Mouse (Mus musculus) thymus, adult 2 months (tissue): ENCODE measurements around the gene Bcl11a. TPM values are rescaled to one million over a fixed set of nuclear protein-coding genes. Genes with fewer than 3 reads are reported as not detected.

Source experiments
- DNase-seq: peaks from one replicate; pipeline ENCODE4 v3.0.0; 2021
- H3K27ac ChIP-seq: fragments of 200-500 bp; 2 replicates; pipeline ENCODE4 v1.5.1; 2012; ENCODE audit warnings: low read length, control low read depth; ENCODE audit not compliant: control insufficient read depth, insufficient read depth
- H3K27me3 ChIP-seq: fragments of 200-500 bp; 2 replicates; pipeline ENCODE4 v1.6.1; 2012; ENCODE audit warnings: mild to moderate bottlenecking, low read length, moderate library complexity, mixed read lengths; ENCODE audit not compliant: control insufficient read depth, insufficient read depth
- H3K36me3 ChIP-seq: fragments of 200-500 bp; 2 replicates; pipeline ENCODE4 v1.6.1; 2012; ENCODE audit warnings: mild to moderate bottlenecking, low read length, moderate library complexity; ENCODE audit not compliant: control insufficient read depth, insufficient read depth
- H3K4me1 ChIP-seq: fragments of 200-500 bp; replicated peaks from 2 replicates; pipeline ENCODE4 v1.6.1; 2012; ENCODE audit warnings: low read length; ENCODE audit not compliant: control insufficient read depth, insufficient read depth
- H3K4me3 ChIP-seq: fragments of 200-500 bp; 2 replicates; pipeline ENCODE4 v1.5.1; 2012; ENCODE audit warnings: mild to moderate bottlenecking, low read length, control low read depth, moderate library complexity; ENCODE audit not compliant: control insufficient read depth, insufficient read depth
- CTCF ChIP-seq: fragments of 200-500 bp; IDR thresholded peaks from 2 replicates; pipeline ENCODE4 v1.5.1; 2012; ENCODE audit warnings: mild to moderate bottlenecking, control low read depth, low read length, moderate library complexity, borderline replicate concordance; ENCODE audit not compliant: control insufficient read depth, poor library complexity, insufficient read depth; ENCODE audit errors: extremely low read depth
- POLR2A ChIP-seq: fragments of 200-500 bp; IDR thresholded peaks from 2 replicates; pipeline ENCODE4 v1.6.1; 2012; ENCODE audit warnings: mild to moderate bottlenecking, low read length, control low read depth, moderate library complexity; ENCODE audit not compliant: control insufficient read depth, poor library complexity, insufficient read depth; ENCODE audit errors: extremely low read depth
- WGBS: fragments of 180-500 bp; shearing (Covaris S2); methylation state at CpG from one replicate; pipeline ENCODE4 v1.1.7; 2018; 5-methylcytosine and 5-hydroxymethylcytosine counted together
- polyA plus RNA-seq: library from polyadenylated mRNA; depleted of rRNA; stranded (reverse); fragments of >200 nt; gene quantifications from 2 replicates; pipeline ENCODE4 v1.2.3, GENCODE M21; 2012

Bcl11a gene
- polyA plus RNA-seq, 1 experiment = 2.7 TPM

DNA sequence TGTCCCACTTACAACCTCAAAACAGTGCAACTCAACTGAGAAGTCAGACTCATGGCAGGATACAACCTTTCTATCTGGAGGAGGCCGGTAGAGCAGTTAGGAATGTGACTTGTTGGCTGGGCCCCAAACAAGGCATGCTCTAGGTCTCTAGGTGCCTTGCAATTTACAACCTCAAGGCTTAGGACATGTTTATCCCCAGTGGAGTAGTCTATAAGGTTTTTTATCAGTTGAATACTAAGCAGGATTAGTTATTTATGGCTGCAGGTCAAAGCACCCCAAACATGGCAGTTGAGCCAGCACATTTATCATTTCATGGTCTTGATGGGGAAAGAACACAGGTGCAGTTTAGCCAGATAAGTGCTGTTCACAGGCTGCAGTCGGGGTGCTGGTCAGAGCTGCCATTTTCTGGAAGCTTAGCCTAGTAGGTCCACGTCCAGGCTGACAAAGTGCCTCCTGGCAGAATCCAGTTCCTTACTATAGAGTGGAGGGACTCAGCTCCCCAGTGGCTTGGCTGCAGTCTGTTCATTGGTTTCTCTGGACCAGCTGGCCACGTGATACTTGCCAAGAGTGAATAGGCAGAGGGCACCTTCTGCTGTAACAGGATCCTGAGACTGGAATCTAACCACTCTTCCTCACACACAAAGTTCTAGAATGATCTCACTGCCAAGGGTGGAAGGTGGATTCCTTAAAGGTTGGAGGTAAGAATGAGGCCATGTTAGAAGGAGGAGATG lies 118.8 kb downstream of the Bcl11a start:
- H3K36me3 ChIP-seq = no peaks in the 10 kb centered on the region
- H3K27me3 ChIP-seq = no peaks in the 10 kb centered on the region
- H3K4me3 ChIP-seq = no peak overlapping the region
- H3K4me1 ChIP-seq = no peaks in the 10 kb centered on the region
- H3K27ac ChIP-seq = no peak overlapping the region
- no peak for TF ChIP-seq POLR2A
- 88% methylated on average over 4 of the region's 4 CpGs for WGBS
- no peak for DNase-seq

GRCm38 (mm10) chr11:24197424-24197823 lies 119.6 kb downstream of the Bcl11a start:
- H3K36me3 ChIP-seq = no peaks in the 10 kb centered on the region
- H3K4me3 ChIP-seq = no peak overlapping the region
- 94% methylated on average over 1 of the region's 1 CpGs for WGBS
- no peaks in the 10 kb centered on the region for H3K4me1 ChIP-seq
- no peak for DNase-seq
- H3K27ac ChIP-seq = no peak overlapping the region
- TF ChIP-seq POLR2A = no peak
- no peak for TF ChIP-seq CTCF
- no peaks in the 10 kb centered on the region for H3K27me3 ChIP-seq

DNA sequence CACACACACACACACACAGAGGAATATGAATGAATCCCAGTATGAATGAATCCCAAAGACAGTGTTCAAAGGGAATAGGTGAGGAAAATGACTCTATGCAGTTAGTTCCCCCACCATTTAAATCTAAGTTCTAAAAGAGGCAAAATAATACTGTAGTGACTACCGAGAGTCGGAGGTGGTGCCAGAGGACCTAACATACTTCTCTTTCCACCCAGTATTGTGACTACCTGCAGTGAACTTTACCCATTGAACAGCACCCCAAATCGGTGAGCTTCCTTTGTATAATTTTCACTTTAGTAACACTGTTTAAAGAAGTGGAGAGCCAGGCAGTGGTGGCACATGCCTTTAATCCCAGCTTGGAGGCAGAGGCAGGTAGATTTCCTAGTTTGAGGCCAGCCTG lies 121.7 kb downstream of the Bcl11a start:
- no peak overlapping the region for H3K4me3 ChIP-seq
- DNase-seq = no peak
- no peaks in the 10 kb centered on the region for H3K27me3 ChIP-seq
- no peaks in the 10 kb centered on the region for H3K4me1 ChIP-seq
- WGBS = 52% methylated on average over 3 of the region's 3 CpGs
- TF ChIP-seq POLR2A (no peak), CTCF (no peak)
- no peaks in the 10 kb centered on the region for H3K36me3 ChIP-seq
- H3K27ac ChIP-seq = no peak overlapping the region

DNA sequence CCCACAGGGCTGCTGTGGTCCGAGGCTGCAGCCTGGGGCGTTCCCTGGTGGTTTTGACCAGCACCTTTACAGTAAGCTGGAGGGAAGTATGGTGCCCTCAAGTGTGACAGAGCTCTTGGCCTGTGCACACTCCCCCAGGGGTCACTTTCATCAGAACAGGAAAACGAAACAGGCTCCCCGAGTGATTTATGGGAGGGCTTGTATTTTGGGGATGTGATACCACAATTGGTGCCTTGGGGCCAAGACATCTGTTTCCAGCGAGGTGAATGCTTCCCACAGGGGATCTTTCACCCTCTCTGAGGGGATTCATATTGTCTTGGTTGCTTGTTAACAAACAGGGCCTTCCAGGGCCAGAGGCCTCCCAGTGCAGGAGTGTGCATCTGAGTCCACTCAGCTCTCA lies 122.5 kb downstream of the Bcl11a start:
- no peak overlapping the region for H3K4me3 ChIP-seq
- no peak for DNase-seq
- WGBS = 35% methylated on average over 5 of the region's 5 CpGs
- H3K4me1 ChIP-seq = no peaks in the 10 kb centered on the region
- H3K27me3 ChIP-seq = no peaks in the 10 kb centered on the region
- TF ChIP-seq CTCF (no peak), POLR2A (no peak)
- H3K36me3 ChIP-seq = no peaks in the 10 kb centered on the region
- no peak overlapping the region for H3K27ac ChIP-seq

GRCm38 (mm10) chr11:24201223-24201622 lies 123.4 kb downstream of the Bcl11a start:
- Histone ChIP-seq H3K4me3 (no peak overlapping the region), H3K27me3 (no peaks in the 10 kb centered on the region), H3K36me3 (no peaks in the 10 kb centered on the region), H3K27ac (no peak overlapping the region), H3K4me1 (no peaks in the 10 kb centered on the region)
- WGBS = 94% methylated on average over 4 of the region's 4 CpGs
- TF ChIP-seq POLR2A (no peak), CTCF (no peak)
- DNase-seq = no peak

- Histone ChIP-seq H3K4me3 (no peak overlapping the region), H3K4me1 (no peaks in the 10 kb centered on the region), H3K36me3 (no peaks in the 10 kb centered on the region), H3K27me3 (no peaks in the 10 kb centered on the region), H3K27ac (no peak overlapping the region)
- TF ChIP-seq POLR2A (no peak), CTCF (no peak)
- no peak for DNase-seq
- 79% methylated on average over 7 of the region's 7 CpGs for WGBS
Observed at GRCm38 (mm10) chr11:24202641-24203361, 124.9 kb downstream of the Bcl11a start.
